Mouse (Mus musculus) neural tube, embryonic 13.5 days (tissue): ENCODE data around the gene Nadk. TPM values are rescaled to one million over a fixed set of nuclear protein-coding genes. Genes with fewer than 3 reads are reported as not detected.

Experiments used
- ATAC-seq: fragments of 200-750 bp; cut with Nextera tagmentation; 2 replicates; pipeline ENCODE4 v1.8.0; 2017; ENCODE audit warnings: low read depth, mild to moderate bottlenecking, moderate TSS enrichment, moderate library complexity
- H3K27ac ChIP-seq: fragments of 300-500 bp; sonication (generic); replicated peaks from 2 replicates; pipeline ENCODE4 v1.5.1; 2015; ENCODE audit warnings: moderate library complexity, mild to moderate bottlenecking, inconsistent platforms
- H3K27me3 ChIP-seq: fragments of 300-500 bp; sonication (generic); 2 replicates; pipeline ENCODE4 v1.6.1; 2015; ENCODE audit warnings: mild to moderate bottlenecking, inconsistent platforms
- H3K36me3 ChIP-seq: fragments of 300-500 bp; sonication (generic); 2 replicates; pipeline ENCODE4 v1.6.1; 2015; ENCODE audit warnings: mild to moderate bottlenecking, inconsistent platforms
- H3K4me1 ChIP-seq: fragments of 300-500 bp; sonication (generic); replicated peaks from 2 replicates; pipeline ENCODE4 v1.6.1; 2015; ENCODE audit warnings: inconsistent platforms
- H3K4me2 ChIP-seq: fragments of 300-500 bp; sonication (generic); 2 replicates; pipeline ENCODE4 v1.6.1; 2015; ENCODE audit warnings: inconsistent platforms, mild to moderate bottlenecking, moderate library complexity
- H3K4me3 ChIP-seq: fragments of 300-500 bp; sonication (generic); 2 replicates; pipeline ENCODE4 v1.5.1; 2015; ENCODE audit warnings: mild to moderate bottlenecking, inconsistent platforms
- H3K9ac ChIP-seq: fragments of 300-500 bp; sonication (generic); 2 replicates; pipeline ENCODE4 v1.6.1; 2015; ENCODE audit warnings: moderate library complexity, mild to moderate bottlenecking, inconsistent platforms
- H3K9me3 ChIP-seq: fragments of 300-500 bp; sonication (generic); 2 replicates; pipeline ENCODE4 v1.6.1; 2016; ENCODE audit warnings: inconsistent platforms
- WGBS: fragments of 180-500 bp; shearing (Covaris S2); methylation state at CpG from one replicate; pipeline ENCODE4 v1.1.7; 2015; 5-methylcytosine and 5-hydroxymethylcytosine counted together
- polyA plus RNA-seq: library from polyadenylated mRNA; unstranded; fragments of >200 nt; fragmentation: Nextera tagmentation; extraction: Ambion mirVana; gene quantifications from 2 replicates; pipeline ENCODE4 v1.2.1, GENCODE M21; 2015

Gene Nadk
- 77.5 and 91.5 TPM in 2 replicates for polyA plus RNA-seq

DNA sequence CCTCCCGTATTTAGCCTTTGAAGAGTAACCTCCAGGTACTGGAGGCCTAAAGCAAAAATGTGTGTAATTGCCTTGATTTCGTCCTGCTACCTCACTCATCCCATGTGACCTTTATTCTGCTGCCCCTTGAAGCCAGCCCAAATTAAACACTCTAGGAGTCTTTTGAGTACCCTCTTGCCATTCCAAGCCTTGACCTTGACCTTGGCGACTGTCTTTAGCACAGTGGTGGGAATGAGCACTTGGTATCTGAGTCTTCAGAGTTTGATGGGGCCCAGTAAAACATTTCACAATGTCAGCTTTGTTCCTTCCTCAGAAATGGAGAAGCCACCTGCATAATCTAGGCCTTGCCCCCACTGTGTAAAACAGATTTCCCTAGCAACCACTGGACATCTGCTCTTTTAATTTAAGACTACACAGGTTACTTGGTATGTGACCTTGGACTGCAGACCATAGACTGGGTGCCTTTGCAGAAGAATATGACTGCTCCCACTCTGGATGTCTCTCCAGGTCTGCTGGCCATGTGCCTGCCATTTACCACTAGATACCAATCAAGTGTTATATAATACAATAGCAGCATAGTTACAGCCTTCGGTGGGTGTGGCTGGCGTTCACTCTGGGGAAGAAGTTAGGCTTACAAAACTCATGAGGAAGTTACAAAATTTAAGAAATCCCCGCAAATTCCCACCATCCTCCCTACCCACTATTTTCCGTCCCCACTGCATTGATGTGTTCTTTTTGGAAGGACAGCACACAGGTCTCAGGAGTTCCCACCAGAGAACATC, at the start of gene Nadk:
Gene Nadk (plus strand): TSS at position 718 of the 782 bp plus-strand sequence.
- H3K4me3 ChIP-seq: peak within 1 kb of the TSS; percentile 90
- H3K4me1 ChIP-seq: peaks cover 43% of the 10 kb centered on the region
- H3K27ac ChIP-seq: peak within 1 kb of the TSS; percentile 93
- H3K27me3 ChIP-seq: no peaks in the 10 kb centered on the region
- H3K4me2 ChIP-seq: peak within 1 kb of the TSS; percentile 90
- 64% methylated on average over 7 of the region's 7 CpGs for WGBS
- peaks cover 46% of the 10 kb centered on the region for H3K36me3 ChIP-seq
- peak within 1 kb of the TSS; percentile 60 for H3K9ac ChIP-seq
- H3K9me3 ChIP-seq: no peaks in the 10 kb centered on the region
- no peak for ATAC-seq

DNA sequence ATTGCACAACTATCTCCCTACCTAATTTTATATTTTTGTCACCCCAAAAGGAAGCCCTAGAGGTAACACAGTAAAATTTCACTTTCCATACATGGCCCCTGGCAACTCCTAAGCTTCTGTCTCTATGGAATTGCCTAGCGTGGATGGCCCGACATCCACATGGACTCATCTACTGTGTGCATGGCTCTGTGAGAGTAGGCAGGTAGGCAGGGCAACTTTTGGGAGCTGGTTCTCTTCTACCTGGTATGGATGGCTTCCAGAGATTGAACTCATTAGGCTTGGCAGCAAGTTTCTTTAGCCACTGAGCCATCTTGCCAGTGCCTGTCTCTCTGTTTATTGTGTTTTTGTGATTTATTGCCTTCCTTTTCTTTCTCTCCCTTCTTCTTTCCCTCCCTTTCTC, 47.4 kb upstream of the Nadk start:
- ATAC-seq: 0 out of 2 replicates have a peak, but pooled peaks have one; percentile 58
- 0 out of 2 replicates have a peak, but pooled peaks cover 3% of the 10 kb centered on the region for H3K36me3 ChIP-seq
- no peak overlapping the region for H3K4me2 ChIP-seq
- no peaks in the 10 kb centered on the region for H3K27me3 ChIP-seq
- no peak overlapping the region for H3K27ac ChIP-seq
- H3K4me3 ChIP-seq: no peak overlapping the region
- H3K4me1 ChIP-seq: peaks cover 17% of the 10 kb centered on the region
- 75% methylated on average over 2 of the region's 2 CpGs for WGBS
- no peak overlapping the region for H3K9ac ChIP-seq
- no peaks in the 10 kb centered on the region for H3K9me3 ChIP-seq

DNA sequence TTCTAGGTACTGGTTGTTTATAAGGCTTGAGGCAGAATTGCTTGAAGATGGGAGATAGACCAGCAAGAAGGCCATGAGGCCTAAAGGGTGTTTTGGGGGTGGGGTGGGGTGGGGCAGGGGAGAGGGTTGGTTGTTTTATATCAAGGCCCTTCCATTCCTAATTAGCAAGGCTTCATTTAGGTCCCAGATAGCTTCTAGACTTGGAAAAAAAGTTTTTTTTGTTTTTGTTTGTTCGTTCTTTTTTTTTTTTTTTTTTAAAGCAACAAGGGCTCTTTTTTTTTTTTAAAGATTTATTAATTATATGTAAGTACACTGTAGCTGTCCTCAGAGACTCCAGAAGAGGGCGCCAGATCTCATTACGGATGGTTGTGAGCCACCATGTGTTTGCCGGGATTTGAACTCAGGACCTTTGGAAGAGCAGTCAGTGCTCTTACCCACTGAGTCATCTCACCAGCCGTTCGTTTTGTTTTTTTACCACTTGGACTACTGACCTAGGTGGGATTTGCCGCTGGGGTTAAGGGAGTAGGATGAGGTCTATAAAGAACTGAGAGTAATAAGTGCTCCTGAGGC, 44.1 kb upstream of the Nadk start:
- Histone ChIP-seq H3K27ac (no peak overlapping the region), H3K36me3 (0 out of 2 replicates have a peak, but pooled peaks cover 9% of the 10 kb centered on the region), H3K4me1 (peaks cover 8% of the 10 kb centered on the region; the same call in 1 of the 2 replicates), H3K4me3 (no peak overlapping the region), H3K4me2 (no peak overlapping the region), H3K9me3 (no peaks in the 10 kb centered on the region), H3K27me3 (no peaks in the 10 kb centered on the region), H3K9ac (no peak overlapping the region)
- no peak for ATAC-seq
- 83% methylated on average over 7 of the region's 7 CpGs for WGBS

DNA sequence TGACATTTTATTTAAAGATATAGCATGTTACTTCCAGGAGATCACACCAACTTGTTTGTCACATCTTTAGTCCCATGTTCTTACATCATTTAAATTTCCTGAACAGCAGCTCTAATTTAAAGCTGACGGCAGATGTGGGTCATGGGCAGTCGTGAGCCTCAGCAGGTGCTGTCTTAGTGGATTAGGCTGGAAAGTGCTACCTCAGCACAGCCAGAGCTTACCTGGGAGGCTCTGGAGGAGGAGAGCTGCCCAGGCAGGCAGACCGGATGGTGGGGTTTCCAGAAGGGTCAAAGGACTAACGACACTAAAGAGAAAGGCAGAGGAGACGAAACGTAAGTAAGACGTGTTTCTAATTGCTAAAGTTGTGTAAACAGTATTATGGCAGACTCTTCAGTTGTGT, 39.9 kb upstream of the Nadk start:
- no peak overlapping the region for H3K9ac ChIP-seq
- peaks cover 19% of the 10 kb centered on the region for H3K36me3 ChIP-seq
- ATAC-seq: no peak
- H3K4me1 ChIP-seq: peaks cover 5% of the 10 kb centered on the region; the same call in 1 of the 2 replicates
- no peaks in the 10 kb centered on the region for H3K9me3 ChIP-seq
- no peak overlapping the region for H3K4me3 ChIP-seq
- no peaks in the 10 kb centered on the region for H3K27me3 ChIP-seq
- H3K4me2 ChIP-seq: no peak overlapping the region
- H3K27ac ChIP-seq: no peak overlapping the region
- WGBS: 81% methylated on average over 7 of the region's 7 CpGs

DNA sequence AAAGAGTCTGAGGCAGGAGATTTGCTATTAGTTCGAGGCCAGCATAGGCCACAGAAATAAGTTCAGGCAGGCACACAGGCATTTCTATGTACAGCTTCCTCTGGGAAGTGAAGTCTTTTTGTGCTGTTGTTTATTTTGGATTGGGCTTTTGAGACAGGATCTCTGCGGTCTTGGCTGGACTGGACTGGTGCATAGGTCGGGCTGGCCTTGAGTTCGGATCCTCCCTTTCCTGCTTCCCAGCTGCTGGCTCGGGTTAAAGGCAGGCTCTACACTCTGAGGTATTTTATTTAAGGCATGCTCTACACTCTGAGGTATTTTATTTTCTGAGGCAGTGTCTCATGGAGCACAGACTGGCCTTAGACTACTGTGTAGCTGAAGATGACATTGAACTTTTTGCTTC, 36.4 kb upstream of the Nadk start:
- Histone ChIP-seq H3K9me3 (no peaks in the 10 kb centered on the region), H3K27me3 (no peaks in the 10 kb centered on the region), H3K36me3 (peaks cover 52% of the 10 kb centered on the region), H3K4me3 (no peak overlapping the region), H3K4me2 (no peak overlapping the region), H3K9ac (no peak overlapping the region), H3K27ac (no peak overlapping the region), H3K4me1 (peaks cover 5% of the 10 kb centered on the region; the same call in 1 of the 2 replicates)
- 90% methylated on average over 5 of the region's 5 CpGs for WGBS
- no peak for ATAC-seq

DNA sequence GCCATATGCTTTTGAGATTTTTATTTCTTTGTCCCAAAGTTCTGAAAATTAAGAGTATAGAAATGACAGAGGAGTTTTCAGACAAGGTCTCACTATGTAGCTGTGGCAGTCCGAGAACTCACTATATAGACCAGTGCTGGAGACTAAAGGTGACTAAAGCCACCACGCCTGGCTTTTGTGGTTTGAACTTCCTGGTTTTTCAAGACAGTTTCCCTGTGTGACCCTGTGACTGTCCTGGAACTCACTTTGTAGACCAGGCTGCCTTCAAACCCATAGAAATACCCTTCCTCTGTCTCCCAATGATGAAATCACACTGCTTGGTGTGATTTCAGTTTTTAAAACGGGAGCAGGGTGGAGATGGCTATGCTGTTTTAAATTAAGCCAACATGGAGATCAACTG, 32.9 kb upstream of the Nadk start:
- Histone ChIP-seq H3K9me3 (no peaks in the 10 kb centered on the region), H3K27me3 (no peaks in the 10 kb centered on the region), H3K27ac (no peak overlapping the region), H3K4me2 (no peak overlapping the region), H3K36me3 (peaks cover 67% of the 10 kb centered on the region), H3K9ac (no peak overlapping the region), H3K4me3 (no peak overlapping the region), H3K4me1 (no peaks in the 10 kb centered on the region)
- ATAC-seq: no peak
- WGBS: 95% methylated on average over 3 of the region's 3 CpGs

DNA sequence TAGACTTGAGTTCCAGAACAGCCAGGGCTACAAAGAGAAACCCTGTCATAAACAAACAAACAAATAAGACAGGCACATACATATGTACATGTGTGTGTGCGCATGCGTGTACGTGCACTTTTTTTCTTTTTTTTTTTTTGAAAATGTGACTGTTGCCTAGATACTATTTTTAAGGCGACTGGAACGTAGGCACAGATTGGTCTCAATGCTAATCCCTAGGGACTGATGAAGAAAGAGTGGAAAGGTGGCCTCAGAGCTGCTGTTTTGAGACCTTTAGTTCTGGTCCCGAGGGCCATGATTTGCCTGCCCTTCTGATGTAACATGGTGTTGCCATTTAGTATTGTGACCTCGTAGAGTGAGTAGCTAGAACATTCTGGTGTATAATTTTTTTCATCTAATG, 12.2 kb upstream of the Nadk start:
- Histone ChIP-seq H3K36me3 (peaks cover 83% of the 10 kb centered on the region), H3K27ac (no peak overlapping the region)
- 94% methylated on average over 7 of the region's 7 CpGs for WGBS

DNA sequence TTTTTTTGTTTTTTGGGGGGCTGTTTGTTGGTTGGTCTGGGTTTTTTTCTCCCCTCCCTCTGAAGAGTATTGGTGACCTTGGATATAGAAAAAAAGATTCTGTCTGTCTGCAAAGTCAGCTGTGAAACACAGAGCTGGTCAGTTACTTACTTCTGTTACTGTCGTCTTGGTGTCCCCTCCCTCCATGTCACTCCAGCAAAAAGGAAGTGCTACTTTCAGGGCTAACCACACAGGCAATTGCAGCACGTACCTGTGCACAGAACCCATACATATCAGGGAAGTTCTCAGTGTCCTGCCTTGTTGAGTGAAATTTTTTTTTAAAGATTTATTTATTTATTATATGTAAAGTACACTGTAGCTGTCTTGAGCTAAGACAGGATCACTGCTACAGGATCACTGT, 11.7 kb upstream of the Nadk start:
- Histone ChIP-seq H3K27ac (no peak overlapping the region), H3K27me3 (no peaks in the 10 kb centered on the region), H3K9ac (no peak overlapping the region), H3K36me3 (peaks cover 83% of the 10 kb centered on the region), H3K4me2 (no peak overlapping the region), H3K4me3 (no peak overlapping the region), H3K9me3 (no peaks in the 10 kb centered on the region), H3K4me1 (no peaks in the 10 kb centered on the region)
- WGBS: 90% methylated on average over 2 of the region's 2 CpGs
- ATAC-seq: no peak

More for the DNA sequence above, 12.2 kb upstream of the Nadk start:
- no peak overlapping the region for H3K4me2 ChIP-seq
- H3K4me1 ChIP-seq: no peaks in the 10 kb centered on the region
- H3K9me3 ChIP-seq: no peaks in the 10 kb centered on the region
- ATAC-seq: no peak
- no peak overlapping the region for H3K4me3 ChIP-seq
- H3K9ac ChIP-seq: no peak overlapping the region
- H3K27me3 ChIP-seq: no peaks in the 10 kb centered on the region

DNA sequence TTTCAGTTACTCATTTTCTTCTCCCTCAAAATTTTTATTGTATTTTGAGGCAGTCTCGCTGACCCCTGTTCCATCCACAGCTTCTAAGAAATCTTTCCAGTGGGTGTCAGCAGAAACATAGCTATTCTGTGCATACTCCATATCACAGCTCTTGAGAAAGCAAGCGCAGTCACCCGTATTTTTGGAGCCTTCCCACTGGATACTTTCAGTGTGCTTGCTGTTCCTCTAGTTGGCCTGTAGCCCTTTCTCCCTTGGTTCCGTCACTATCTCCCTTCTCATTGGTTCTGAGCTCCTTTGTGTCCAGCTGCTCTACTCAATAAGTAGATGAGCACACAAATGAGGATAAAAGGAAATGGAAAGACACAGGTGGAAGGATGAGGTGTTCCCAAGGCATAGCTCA, 11.1 kb upstream of the Nadk start:
- 95% methylated on average over 4 of the region's 4 CpGs for WGBS
- no peak for ATAC-seq
- H3K27me3 ChIP-seq: no peaks in the 10 kb centered on the region
- no peak overlapping the region for H3K27ac ChIP-seq
- no peak overlapping the region for H3K9ac ChIP-seq
- no peaks in the 10 kb centered on the region for H3K9me3 ChIP-seq
- H3K4me3 ChIP-seq: no peak overlapping the region
- no peak overlapping the region for H3K4me2 ChIP-seq
- peaks cover 83% of the 10 kb centered on the region for H3K36me3 ChIP-seq
- H3K4me1 ChIP-seq: no peaks in the 10 kb centered on the region

DNA sequence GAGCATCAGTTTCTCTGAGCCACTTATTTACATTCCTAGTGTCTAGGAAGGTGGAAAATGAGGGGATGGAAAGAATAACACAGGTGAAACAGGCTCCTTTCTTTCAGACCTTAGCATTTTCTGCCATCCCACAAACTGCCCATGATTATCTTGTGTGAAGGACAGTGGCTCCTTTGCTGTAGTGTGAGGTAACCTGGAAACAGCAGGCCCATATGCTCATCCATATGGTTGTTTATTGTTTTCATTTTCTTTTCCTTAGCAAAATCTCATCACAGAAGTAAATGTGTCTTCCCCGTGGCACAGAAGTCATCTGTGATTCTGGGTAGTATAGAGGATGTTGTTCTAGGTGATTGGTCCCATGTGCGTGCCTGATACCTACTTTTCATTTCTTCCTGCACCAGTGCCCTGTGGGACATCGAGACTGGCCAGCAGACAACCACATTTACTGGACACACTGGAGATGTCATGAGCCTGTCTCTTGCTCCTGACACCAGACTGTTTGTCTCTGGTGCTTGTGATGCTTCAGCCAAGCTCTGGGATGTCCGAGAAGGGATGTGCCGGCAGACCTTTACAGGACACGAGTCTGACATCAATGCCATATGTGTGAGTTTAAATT, 9.2 kb upstream of the Nadk start:
- Histone ChIP-seq H3K9ac (no peak overlapping the region), H3K36me3 (peaks cover 93% of the 10 kb centered on the region), H3K4me3 (no peak overlapping the region), H3K9me3 (no peaks in the 10 kb centered on the region), H3K4me1 (no peaks in the 10 kb centered on the region), H3K27ac (no peak overlapping the region), H3K4me2 (no peak overlapping the region), H3K27me3 (no peaks in the 10 kb centered on the region)
- no peak for ATAC-seq
- WGBS: 94% methylated on average over 6 of the region's 6 CpGs

DNA sequence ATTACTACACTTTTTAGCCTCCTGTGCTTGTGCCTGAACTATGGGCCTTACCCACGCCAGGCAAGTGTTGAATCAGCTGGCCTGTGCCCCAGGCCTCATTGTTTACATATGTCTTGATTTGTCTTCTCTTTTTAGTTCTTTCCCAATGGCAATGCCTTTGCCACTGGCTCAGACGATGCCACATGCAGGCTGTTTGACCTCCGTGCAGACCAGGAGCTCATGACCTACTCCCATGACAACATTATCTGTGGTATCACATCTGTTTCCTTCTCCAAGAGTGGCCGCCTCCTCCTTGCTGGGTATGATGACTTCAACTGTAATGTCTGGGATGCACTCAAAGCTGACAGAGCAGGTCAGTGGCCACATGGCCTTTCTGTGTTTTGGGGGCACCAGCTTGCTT, 7.3 kb upstream of the Nadk start:
- WGBS: 86% methylated on average over 4 of the region's 4 CpGs
- H3K4me1 ChIP-seq: no peaks in the 10 kb centered on the region
- H3K27me3 ChIP-seq: no peaks in the 10 kb centered on the region
- H3K4me2 ChIP-seq: no peak overlapping the region
- peaks cover 96% of the 10 kb centered on the region for H3K36me3 ChIP-seq
- no peak overlapping the region for H3K27ac ChIP-seq
- H3K9ac ChIP-seq: no peak overlapping the region
- no peaks in the 10 kb centered on the region for H3K9me3 ChIP-seq
- no peak for ATAC-seq
- no peak overlapping the region for H3K4me3 ChIP-seq

DNA sequence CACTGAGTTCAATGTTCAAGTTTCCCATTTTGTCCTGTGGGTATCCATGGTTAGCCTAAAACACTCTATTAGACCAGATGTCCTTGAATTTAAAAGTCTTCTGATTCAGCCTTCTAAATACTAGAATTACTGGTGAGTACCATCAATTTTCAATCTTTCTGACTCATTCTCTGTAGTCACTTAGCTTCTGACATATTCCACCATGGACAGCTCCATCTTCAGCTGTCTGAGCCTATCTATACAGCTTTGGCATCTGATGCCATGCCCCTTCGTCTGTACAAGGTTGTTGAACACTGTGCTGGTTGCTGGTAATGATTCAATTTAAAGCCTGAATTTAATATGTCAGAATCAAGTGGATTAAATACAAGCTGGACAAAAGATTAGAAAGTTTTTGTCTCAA, 6.7 kb upstream of the Nadk start:
- no peak overlapping the region for H3K27ac ChIP-seq
- no peaks in the 10 kb centered on the region for H3K9me3 ChIP-seq
- H3K9ac ChIP-seq: no peak overlapping the region
- 72% methylated on average over 1 of the region's 1 CpGs for WGBS
- ATAC-seq: no peak
- peaks cover 97% of the 10 kb centered on the region for H3K36me3 ChIP-seq
- H3K4me2 ChIP-seq: no peak overlapping the region
- no peak overlapping the region for H3K4me3 ChIP-seq
- no peaks in the 10 kb centered on the region for H3K4me1 ChIP-seq
- H3K27me3 ChIP-seq: no peaks in the 10 kb centered on the region
